Mouse (Mus musculus): Measurements from ENCODE around the gene Apoc3. TPM values are rescaled to one million over a fixed set of nuclear protein-coding genes. Genes with fewer than 3 reads are reported as not detected.

Apoc3 gene
- 1,107 and 4,906 TPM in 2 replicates for polyA plus RNA-seq (2012; rRNA removed)

DNA sequence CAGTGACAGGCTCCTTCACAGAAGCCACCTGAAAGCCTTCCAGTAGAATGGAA lies at the start of gene Apoc3:
TSS of gene Apoc3 (minus strand) at position 41 of the 53 bp plus-strand sequence.
- H3K27ac ChIP-seq (ENCODE audit: insufficient read depth, low read depth, low read length): peak within 1 kb of the TSS; percentile 97
- TF ChIP-seq CTCF (IDR thresholded peaks at IDR 0.05; ENCODE audit: extremely low read depth, insufficient read length, insufficient replicate concordance, low read depth, low read length) (no peak), POLR2A (IDR thresholded peaks at IDR 0.05; ENCODE audit: low read depth, low read length) (no peak)

DNA sequence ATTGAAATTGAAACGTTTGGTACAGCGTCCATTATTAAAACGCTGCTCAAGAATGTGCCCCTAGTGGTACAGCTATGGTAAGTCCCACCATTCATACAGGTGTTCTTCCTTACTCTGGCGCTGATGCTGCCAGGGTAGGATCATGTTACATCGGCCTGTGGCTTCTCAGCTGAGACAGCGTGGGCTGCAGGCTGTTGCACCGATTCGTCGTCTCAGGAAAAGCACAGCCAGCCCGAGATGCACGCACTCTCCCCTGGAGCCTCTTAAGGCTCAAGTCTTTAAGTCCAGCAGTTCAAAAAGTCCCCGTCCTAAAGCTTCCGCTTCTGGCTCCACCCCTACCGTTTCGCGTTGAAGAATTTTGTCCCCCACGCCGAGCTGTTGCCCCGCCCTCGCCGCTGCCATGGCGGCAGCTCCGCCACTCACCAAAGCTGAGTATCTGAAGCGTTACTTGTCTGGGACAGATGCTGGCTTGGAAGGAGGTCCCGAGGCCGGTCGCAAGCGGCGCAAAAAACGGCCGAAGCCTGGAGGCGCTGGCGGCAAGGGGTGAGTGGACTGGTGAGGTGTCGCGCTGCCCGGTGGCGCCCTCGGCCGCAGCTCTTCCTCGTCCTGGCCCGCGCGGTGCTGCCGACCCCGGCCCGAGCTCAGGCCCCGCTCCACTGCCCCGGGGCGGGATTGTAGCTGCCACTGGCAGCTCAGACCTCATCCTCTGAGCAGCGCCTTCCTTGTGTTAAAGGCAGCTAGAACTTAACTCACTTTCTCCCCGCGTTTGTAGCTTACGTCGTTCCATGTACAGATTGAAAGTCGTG lies 47.4 kb upstream of the Apoc3 start, which contains the start of gene Bud13:
TSS of gene Bud13 (plus strand) at position 378 of the 806 bp plus-strand sequence.
- H3K36me3 ChIP-seq (ENCODE audit: control insufficient read depth, insufficient read depth, low read length): peaks cover 33% of the 10 kb centered on the region
- TF ChIP-seq CTCF (IDR thresholded peaks at IDR 0.05; ENCODE audit: extremely low read depth, insufficient read length, insufficient replicate concordance, low read depth, low read length) (peak; percentile 64; the same call in 1 of the 2 replicates), POLR2A (IDR thresholded peaks at IDR 0.05; ENCODE audit: low read depth, low read length) (peak; percentile 54)

More for the DNA sequence above, at the start of gene Apoc3:
- Histone ChIP-seq H3K36me3 (ENCODE audit: control insufficient read depth, insufficient read depth, low read length) (peaks cover 4% of the 10 kb centered on the region), H3K27me3 (ENCODE audit: control insufficient read depth, insufficient read depth, low read length) (no peaks in the 10 kb centered on the region), H3K4me3 (ENCODE audit: low read depth, low read length) (peak within 1 kb of the TSS; percentile 56), H3K4me1 (ENCODE audit: control insufficient read depth, insufficient read depth, insufficient read length, low read length) (peaks cover 40% of the 10 kb centered on the region)

GRCm38 (mm10) chr9:46274494-46274893 lies 39.1 kb upstream of the Apoc3 start:
- Histone ChIP-seq H3K27ac (ENCODE audit: insufficient read depth, low read depth, low read length) (no peak overlapping the region), H3K36me3 (ENCODE audit: control insufficient read depth, insufficient read depth, low read length) (peaks cover 26% of the 10 kb centered on the region), H3K4me1 (ENCODE audit: control insufficient read depth, insufficient read depth, insufficient read length, low read length) (peaks cover 5% of the 10 kb centered on the region; the same call in 1 of the 2 replicates), H3K27me3 (ENCODE audit: control insufficient read depth, insufficient read depth, low read length) (no peaks in the 10 kb centered on the region), H3K4me3 (ENCODE audit: low read depth, low read length) (no peak overlapping the region; the same call in 1 of the 2 replicates)
- 88% methylated on average over 9 of the region's 9 CpGs for WGBS
- TF ChIP-seq CTCF (IDR thresholded peaks at IDR 0.05; ENCODE audit: extremely low read depth, insufficient read length, insufficient replicate concordance, low read depth, low read length) (no peak), POLR2A (IDR thresholded peaks at IDR 0.05; ENCODE audit: low read depth, low read length) (no peak)

More for the DNA sequence above, 47.4 kb upstream of the Apoc3 start, which contains the start of gene Bud13:
- Histone ChIP-seq H3K27ac (ENCODE audit: insufficient read depth, low read depth, low read length) (peak within 1 kb of the TSS; percentile 90), H3K4me1 (ENCODE audit: control insufficient read depth, insufficient read depth, insufficient read length, low read length) (0 out of 2 replicates have a peak, but pooled peaks cover 3% of the 10 kb centered on the region), H3K4me3 (ENCODE audit: low read depth, low read length) (peak within 1 kb of the TSS; percentile 97), H3K27me3 (ENCODE audit: control insufficient read depth, insufficient read depth, low read length) (no peaks in the 10 kb centered on the region)
- WGBS: under 1% methylated on average over 53 of the region's 55 CpGs

DNA sequence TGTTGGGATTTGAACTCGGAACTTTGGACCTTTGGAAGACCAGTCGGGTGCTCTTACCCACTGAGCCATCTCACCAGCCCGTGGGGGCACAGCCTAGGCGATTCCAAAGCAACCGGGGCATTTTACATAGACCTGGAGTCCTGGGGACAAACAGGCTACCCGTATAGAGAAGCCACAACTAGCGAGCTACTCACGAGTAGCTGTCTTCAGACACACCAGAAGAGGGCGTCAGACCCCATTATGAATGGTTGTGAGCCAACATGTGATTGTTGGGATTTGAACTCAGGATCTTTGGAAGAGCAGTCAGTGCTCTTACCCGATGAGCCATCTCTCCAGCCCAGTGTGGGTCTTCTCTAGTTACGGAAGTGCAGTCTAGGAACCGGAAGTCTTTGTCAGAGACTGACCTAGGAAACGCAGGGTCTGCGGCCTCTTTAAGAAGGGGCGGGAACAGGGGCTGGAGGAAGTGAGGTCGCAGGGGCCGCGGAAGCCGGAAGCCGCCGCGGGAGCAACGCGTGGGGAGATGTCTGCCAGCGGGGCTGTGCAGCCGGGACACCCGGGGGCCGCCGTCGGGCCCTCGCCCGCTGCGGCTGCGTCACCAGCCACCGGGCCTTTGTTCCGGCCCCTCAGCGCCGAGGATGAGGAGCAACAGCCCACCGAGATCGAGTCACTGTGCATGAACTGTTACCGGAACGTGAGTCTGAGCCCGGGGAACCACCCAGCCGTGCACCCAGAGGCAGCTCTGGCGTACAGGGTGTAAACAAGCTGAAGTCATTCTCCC lies 37.4 kb upstream of the Apoc3 start, which contains the start of gene Zpr1:
TSS of gene Zpr1 (plus strand) at position 388 of the 778 bp plus-strand sequence.
- peaks cover 24% of the 10 kb centered on the region for H3K36me3 ChIP-seq (ENCODE audit: control insufficient read depth, insufficient read depth, low read length)
- TF ChIP-seq POLR2A (IDR thresholded peaks at IDR 0.05; ENCODE audit: low read depth, low read length): 0 out of 2 replicates have a peak, but pooled peaks have one; percentile 32
- TF ChIP-seq CTCF (IDR thresholded peaks at IDR 0.05; ENCODE audit: extremely low read depth, insufficient read length, insufficient replicate concordance, low read depth, low read length): peak; percentile 51; the same call in 1 of the 2 replicates
- H3K27ac ChIP-seq (ENCODE audit: insufficient read depth, low read depth, low read length): peak within 1 kb of the TSS; percentile 34; the same call in 1 of the 2 replicates
- H3K27me3 ChIP-seq (ENCODE audit: control insufficient read depth, insufficient read depth, low read length): no peaks in the 10 kb centered on the region
- H3K4me3 ChIP-seq (ENCODE audit: low read depth, low read length): peak within 1 kb of the TSS; percentile 88
- peaks cover 7% of the 10 kb centered on the region; the same call in 1 of the 2 replicates for H3K4me1 ChIP-seq (ENCODE audit: control insufficient read depth, insufficient read depth, insufficient read length, low read length)
- WGBS: 3% methylated on average over 45 of the region's 45 CpGs

GRCm38 (mm10) chr9:46272070-46272469 lies 36.6 kb upstream of the Apoc3 start:
- WGBS: 72% methylated on average over 9 of the region's 9 CpGs

GRCm38 (mm10) chr9:46270782-46271181 lies 35.3 kb upstream of the Apoc3 start:
- Histone ChIP-seq H3K4me3 (ENCODE audit: low read depth, low read length) (no peak overlapping the region), H3K4me1 (ENCODE audit: control insufficient read depth, insufficient read depth, insufficient read length, low read length) (peaks cover 10% of the 10 kb centered on the region), H3K36me3 (ENCODE audit: control insufficient read depth, insufficient read depth, low read length) (peaks cover 6% of the 10 kb centered on the region), H3K27me3 (ENCODE audit: control insufficient read depth, insufficient read depth, low read length) (no peaks in the 10 kb centered on the region), H3K27ac (ENCODE audit: insufficient read depth, low read depth, low read length) (no peak overlapping the region)
- 95% methylated on average over 4 of the region's 4 CpGs for WGBS
- TF ChIP-seq POLR2A (IDR thresholded peaks at IDR 0.05; ENCODE audit: low read depth, low read length): no peak

More at GRCm38 (mm10) chr9:46272070-46272469, 36.6 kb upstream of the Apoc3 start:
- Histone ChIP-seq H3K27ac (ENCODE audit: insufficient read depth, low read depth, low read length) (no peak overlapping the region), H3K4me1 (ENCODE audit: control insufficient read depth, insufficient read depth, insufficient read length, low read length) (peaks cover 7% of the 10 kb centered on the region; the same call in 1 of the 2 replicates), H3K4me3 (ENCODE audit: low read depth, low read length) (no peak overlapping the region), H3K36me3 (ENCODE audit: control insufficient read depth, insufficient read depth, low read length) (peaks cover 18% of the 10 kb centered on the region), H3K27me3 (ENCODE audit: control insufficient read depth, insufficient read depth, low read length) (no peaks in the 10 kb centered on the region)
- TF ChIP-seq CTCF (IDR thresholded peaks at IDR 0.05; ENCODE audit: extremely low read depth, insufficient read length, insufficient replicate concordance, low read depth, low read length): no peak
- no peak for TF ChIP-seq POLR2A (IDR thresholded peaks at IDR 0.05; ENCODE audit: low read depth, low read length)

GRCm38 (mm10) chr9:46269125-46269524 lies 33.7 kb upstream of the Apoc3 start:
- 94% methylated on average over 5 of the region's 5 CpGs for WGBS

More at GRCm38 (mm10) chr9:46269125-46269524, 33.7 kb upstream of the Apoc3 start:
- H3K4me3 ChIP-seq (ENCODE audit: low read depth, low read length): no peak overlapping the region
- H3K27me3 ChIP-seq (ENCODE audit: control insufficient read depth, insufficient read depth, low read length): no peaks in the 10 kb centered on the region
- H3K27ac ChIP-seq (ENCODE audit: insufficient read depth, low read depth, low read length): no peak overlapping the region
- TF ChIP-seq POLR2A (IDR thresholded peaks at IDR 0.05; ENCODE audit: low read depth, low read length) (no peak), CTCF (IDR thresholded peaks at IDR 0.05; ENCODE audit: extremely low read depth, insufficient read length, insufficient replicate concordance, low read depth, low read length) (no peak)
- peaks cover 10% of the 10 kb centered on the region for H3K4me1 ChIP-seq (ENCODE audit: control insufficient read depth, insufficient read depth, insufficient read length, low read length)
- H3K36me3 ChIP-seq (ENCODE audit: control insufficient read depth, insufficient read depth, low read length): no peaks in the 10 kb centered on the region
